Mouse (Mus musculus) heart, embryonic 13.5 days (tissue): ENCODE data around the gene Rbm34. TPM values are rescaled to one million over a fixed set of nuclear protein-coding genes. Genes with fewer than 3 reads are reported as not detected.

ENCODE experiments used
- ATAC-seq: fragments of 200-750 bp; cut with Nextera tagmentation; 2 replicates; pipeline ENCODE4 v1.8.0; 2017; ENCODE audit warnings: moderate TSS enrichment; ENCODE audit not compliant: insufficient number of reproducible peaks, low FRiP score, low TSS enrichment; ENCODE audit errors: extremely low read depth
- H3K27ac ChIP-seq: fragments of 300-500 bp; sonication (generic); replicated peaks from 2 replicates; pipeline ENCODE4 v1.5.1; 2015; ENCODE audit warnings: moderate library complexity, mild to moderate bottlenecking, inconsistent platforms
- H3K27me3 ChIP-seq: fragments of 300-500 bp; sonication (generic); replicated peaks from 2 replicates; pipeline ENCODE4 v1.6.1; 2015; ENCODE audit warnings: mild to moderate bottlenecking, inconsistent platforms
- H3K36me3 ChIP-seq: fragments of 300-500 bp; sonication (generic); 2 replicates; pipeline ENCODE4 v1.6.1; 2015; ENCODE audit warnings: mild to moderate bottlenecking, inconsistent platforms
- H3K4me1 ChIP-seq: fragments of 300-500 bp; sonication (generic); 2 replicates; pipeline ENCODE4 v1.6.1; 2015; ENCODE audit warnings: inconsistent platforms
- H3K4me2 ChIP-seq: fragments of 300-500 bp; sonication (generic); 2 replicates; pipeline ENCODE4 v1.6.1; 2015; ENCODE audit warnings: inconsistent platforms, mild to moderate bottlenecking, moderate library complexity
- H3K4me3 ChIP-seq: fragments of 300-500 bp; sonication (generic); 2 replicates; pipeline ENCODE4 v1.5.1; 2015; ENCODE audit warnings: moderate library complexity, mild to moderate bottlenecking, inconsistent platforms
- H3K9ac ChIP-seq: fragments of 300-500 bp; sonication (generic); 2 replicates; pipeline ENCODE4 v1.6.1; 2015; ENCODE audit warnings: inconsistent platforms, mild to moderate bottlenecking, moderate library complexity
- H3K9me3 ChIP-seq: fragments of 300-500 bp; sonication (generic); 2 replicates; pipeline ENCODE4 v1.6.1; 2016; ENCODE audit warnings: inconsistent platforms
- WGBS: fragments of 180-500 bp; shearing (Covaris S2); methylation state at CpG from one replicate; pipeline ENCODE4 v1.1.7; 2015; ENCODE audit warnings: mixed read lengths; 5-methylcytosine and 5-hydroxymethylcytosine counted together
- polyA plus RNA-seq: library from polyadenylated mRNA; unstranded; fragments of >200 nt; fragmentation: Nextera tagmentation; extraction: Ambion mirVana; gene quantifications from 2 replicates; pipeline ENCODE4 v1.2.1, GENCODE M21; 2015

Rbm34 gene
- polyA plus RNA-seq, 1 experiment from 2014 or later = 12.1 TPM

DNA sequence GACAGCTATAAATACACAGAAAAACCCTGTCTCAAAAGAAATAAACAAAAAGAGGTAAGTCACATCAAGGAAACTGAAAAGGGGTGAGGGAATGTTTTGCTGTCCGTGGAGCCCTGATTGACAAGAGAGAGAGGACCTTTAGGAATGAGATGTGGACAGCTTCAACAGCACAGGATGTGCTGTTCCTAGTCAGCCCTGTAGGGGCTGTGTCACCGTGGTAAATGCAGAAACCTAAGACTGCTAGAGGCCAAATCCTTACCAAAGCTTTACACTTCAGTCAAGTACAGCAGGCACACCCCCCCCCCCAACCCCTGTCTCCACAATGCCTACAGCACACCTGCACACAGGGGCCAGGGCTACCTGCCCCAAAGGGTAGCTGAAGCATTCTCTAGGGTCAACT is 39.2 kb downstream of the Rbm34 start:
- no peak overlapping the region for H3K27ac ChIP-seq
- WGBS = 29% methylated on average over 2 of the region's 2 CpGs
- no peaks in the 10 kb centered on the region for H3K9me3 ChIP-seq
- peaks cover 18% of the 10 kb centered on the region for H3K4me1 ChIP-seq
- no peak overlapping the region for H3K9ac ChIP-seq
- no peaks in the 10 kb centered on the region for H3K27me3 ChIP-seq
- no peak for ATAC-seq
- H3K4me2 ChIP-seq = no peak overlapping the region
- H3K36me3 ChIP-seq = peaks cover 85% of the 10 kb centered on the region
- no peak overlapping the region for H3K4me3 ChIP-seq

DNA sequence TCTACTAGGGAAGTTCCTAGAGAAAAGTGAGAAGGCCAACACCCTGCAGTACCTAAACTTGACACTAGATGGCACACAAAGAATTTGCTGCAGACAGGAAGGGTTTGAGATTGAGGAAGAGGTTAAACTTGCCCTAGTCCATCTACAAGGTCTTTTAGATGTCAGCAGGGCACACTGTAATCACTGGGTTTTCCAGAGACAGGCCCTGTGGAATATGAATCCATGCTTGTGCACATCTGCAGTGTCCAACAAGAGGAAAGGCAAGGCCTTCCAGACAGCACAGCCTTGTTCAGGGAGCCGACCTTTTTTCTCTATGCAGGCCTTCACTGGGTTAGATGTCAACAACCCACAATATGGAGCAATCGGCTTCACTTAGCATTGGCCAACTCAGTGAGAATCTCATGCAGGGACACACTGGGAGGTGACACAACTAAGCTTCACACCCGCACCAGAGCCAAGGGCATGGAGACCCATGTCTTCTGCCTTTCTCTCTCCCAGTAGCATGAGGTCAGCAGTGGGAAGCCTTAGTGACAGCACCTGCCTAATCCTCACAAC is 41.2 kb downstream of the Rbm34 start:
- no peaks in the 10 kb centered on the region for H3K9me3 ChIP-seq
- H3K4me2 ChIP-seq = no peak overlapping the region
- ATAC-seq = no peak
- no peak overlapping the region for H3K9ac ChIP-seq
- peaks cover 18% of the 10 kb centered on the region for H3K4me1 ChIP-seq
- H3K36me3 ChIP-seq = peaks cover 76% of the 10 kb centered on the region
- H3K4me3 ChIP-seq = no peak overlapping the region
- no peaks in the 10 kb centered on the region for H3K27me3 ChIP-seq
- WGBS = 70% methylated on average over 3 of the region's 3 CpGs
- H3K27ac ChIP-seq = peak overlapping the region; percentile 51

DNA sequence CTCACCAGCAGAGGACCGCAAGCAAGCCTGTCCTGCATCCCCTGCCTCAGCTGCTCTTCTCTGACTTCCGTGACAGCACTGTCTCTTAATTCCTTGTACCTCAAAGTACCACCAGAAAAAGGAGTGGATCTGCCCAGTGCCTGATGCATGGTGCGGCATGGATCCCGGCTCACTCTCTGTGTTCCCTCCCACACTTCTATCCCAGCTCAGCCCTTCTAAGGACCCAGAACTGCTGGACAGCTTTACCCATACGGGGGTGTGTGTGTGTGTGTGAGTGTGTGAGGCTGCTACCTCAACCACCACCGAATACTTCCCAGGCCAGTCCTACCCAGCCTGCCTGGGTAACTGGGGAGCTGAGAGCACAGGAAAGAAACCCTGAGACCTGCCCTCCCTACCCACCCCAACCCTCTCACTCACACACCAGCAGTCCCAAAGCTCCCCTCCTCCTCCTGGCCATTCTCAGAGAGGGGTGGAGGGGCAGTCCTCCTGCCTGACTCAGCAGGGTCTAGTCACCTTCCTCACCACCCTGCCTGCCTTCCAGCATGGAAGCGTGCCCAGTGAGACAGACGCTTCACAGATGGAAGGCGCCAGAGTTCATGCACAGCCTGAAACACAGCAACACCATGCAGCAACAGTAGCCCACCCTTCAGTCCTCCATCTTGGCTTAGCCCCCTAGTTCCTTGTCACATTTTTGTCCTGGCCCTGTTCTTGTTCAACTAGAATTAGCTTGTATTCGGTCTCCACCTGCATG is 41.9 kb downstream of the Rbm34 start:
- no peak; the same call in 1 of the 2 replicates for ATAC-seq
- no peak overlapping the region for H3K4me3 ChIP-seq
- peaks cover 72% of the 10 kb centered on the region for H3K36me3 ChIP-seq
- H3K4me1 ChIP-seq = peaks cover 18% of the 10 kb centered on the region
- no peaks in the 10 kb centered on the region for H3K27me3 ChIP-seq
- no peaks in the 10 kb centered on the region for H3K9me3 ChIP-seq
- 85% methylated on average over 10 of the region's 10 CpGs for WGBS
- peak overlapping the region; percentile 38 for H3K9ac ChIP-seq
- no peak overlapping the region for H3K27ac ChIP-seq
- H3K4me2 ChIP-seq = no peak overlapping the region

DNA sequence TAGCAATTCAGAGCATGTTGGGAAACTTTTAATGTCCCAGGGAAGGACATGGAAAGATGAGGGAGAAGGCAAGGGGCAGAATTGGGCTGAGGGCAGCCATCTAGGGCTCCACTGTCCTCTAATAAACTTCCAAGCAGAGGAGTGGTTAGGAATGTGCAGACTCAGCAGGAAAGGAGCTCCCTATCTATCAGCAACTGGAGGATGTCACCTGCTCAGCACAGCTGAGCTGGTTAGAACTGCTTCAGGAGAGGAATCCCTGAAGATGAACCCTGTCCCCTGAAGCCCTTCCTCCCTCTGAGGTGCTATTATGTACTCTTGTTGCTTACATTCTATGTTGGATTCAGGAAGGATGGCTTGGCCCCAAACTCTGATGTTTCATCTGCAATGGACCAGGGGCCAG is 42.8 kb downstream of the Rbm34 start:
- no peak for ATAC-seq
- peaks cover 18% of the 10 kb centered on the region for H3K4me1 ChIP-seq
- H3K27me3 ChIP-seq = no peaks in the 10 kb centered on the region
- peaks cover 66% of the 10 kb centered on the region for H3K36me3 ChIP-seq
- H3K9ac ChIP-seq = no peak overlapping the region
- no peaks in the 10 kb centered on the region for H3K9me3 ChIP-seq
- no peak overlapping the region for H3K4me2 ChIP-seq
- H3K4me3 ChIP-seq = no peak overlapping the region
- H3K27ac ChIP-seq = no peak overlapping the region

DNA sequence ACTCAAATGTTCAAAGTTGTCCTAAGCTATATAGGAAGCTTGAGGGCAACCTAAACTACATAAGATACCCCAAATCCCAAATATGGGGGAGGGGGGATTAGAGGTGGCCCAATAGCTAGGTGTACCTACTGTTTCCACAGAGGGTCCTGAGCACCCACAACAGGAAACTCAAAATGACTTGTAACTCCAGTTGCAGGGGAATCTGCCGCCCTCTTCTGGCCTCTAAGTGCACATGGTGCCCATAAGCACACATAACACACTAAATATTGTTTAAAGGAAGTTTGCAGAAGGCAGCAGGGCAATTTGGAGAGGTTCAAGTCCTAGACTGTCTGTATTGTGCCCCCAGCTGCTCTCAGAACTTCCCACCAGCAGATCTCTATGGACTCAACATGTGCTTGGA is 43.8 kb downstream of the Rbm34 start:
- H3K4me1 ChIP-seq = peaks cover 18% of the 10 kb centered on the region
- no peak overlapping the region for H3K9ac ChIP-seq
- H3K4me2 ChIP-seq = no peak overlapping the region
- no peaks in the 10 kb centered on the region for H3K27me3 ChIP-seq
- peaks cover 62% of the 10 kb centered on the region for H3K36me3 ChIP-seq
- H3K4me3 ChIP-seq = no peak overlapping the region
- no peak for ATAC-seq
- 60% methylated on average over 1 of the region's 1 CpGs for WGBS
- H3K27ac ChIP-seq = no peak overlapping the region
- H3K9me3 ChIP-seq = no peaks in the 10 kb centered on the region

DNA sequence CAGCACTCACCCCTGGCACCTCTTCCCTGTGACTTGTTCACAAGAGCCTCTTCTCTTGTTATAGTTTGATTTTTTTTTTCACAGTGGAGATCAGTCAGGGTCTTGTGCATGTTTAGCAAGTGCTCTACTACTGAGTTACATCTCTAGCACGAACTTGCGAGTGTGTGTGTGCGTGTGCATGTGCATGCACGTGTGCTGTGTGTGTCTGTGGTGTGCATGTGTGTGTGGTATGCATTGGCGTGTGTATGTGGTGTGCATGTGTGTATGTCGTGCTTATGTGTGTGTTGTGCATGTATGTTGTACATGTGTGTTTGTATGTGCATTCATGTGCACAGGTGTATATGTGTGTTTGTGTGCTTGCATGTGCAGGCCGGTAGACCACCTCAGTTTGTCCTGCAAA is 47.9 kb downstream of the Rbm34 start:
- H3K27ac ChIP-seq = no peak overlapping the region
- no peak overlapping the region for H3K4me3 ChIP-seq
- H3K4me2 ChIP-seq = no peak overlapping the region
- peaks cover 19% of the 10 kb centered on the region for H3K4me1 ChIP-seq
- H3K9ac ChIP-seq = no peak overlapping the region
- H3K27me3 ChIP-seq = no peaks in the 10 kb centered on the region
- H3K36me3 ChIP-seq = peaks cover 27% of the 10 kb centered on the region
- ATAC-seq = no peak
- 87% methylated on average over 7 of the region's 7 CpGs for WGBS
- H3K9me3 ChIP-seq = no peaks in the 10 kb centered on the region

DNA sequence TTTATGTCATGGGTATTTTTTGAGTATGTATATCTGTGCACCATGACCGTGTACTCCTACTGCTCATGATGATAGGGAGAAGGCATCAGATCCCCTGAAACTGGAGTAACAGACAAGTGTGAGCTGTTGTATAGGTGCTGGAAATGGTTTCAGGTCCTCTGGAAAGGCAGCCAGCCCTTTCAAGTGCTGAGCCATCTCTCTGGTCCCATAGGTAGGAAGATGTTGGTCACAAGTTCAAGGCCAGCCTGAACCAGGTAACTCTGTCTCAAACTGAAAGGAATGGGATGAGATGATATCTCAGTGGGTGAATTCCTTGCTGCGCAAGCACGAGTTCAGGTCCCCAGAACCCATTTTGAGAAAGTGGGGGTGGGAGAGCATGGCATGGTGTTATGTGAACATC is 49.4 kb downstream of the Rbm34 start:
- H3K27me3 ChIP-seq = no peaks in the 10 kb centered on the region
- H3K36me3 ChIP-seq = peaks cover 19% of the 10 kb centered on the region
- H3K9me3 ChIP-seq = no peaks in the 10 kb centered on the region
- H3K9ac ChIP-seq = no peak overlapping the region
- H3K27ac ChIP-seq = no peak overlapping the region
- 86% methylated on average over 3 of the region's 3 CpGs for WGBS
- no peak overlapping the region for H3K4me3 ChIP-seq
- H3K4me2 ChIP-seq = no peak overlapping the region
- no peak for ATAC-seq
- H3K4me1 ChIP-seq = peaks cover 31% of the 10 kb centered on the region

DNA sequence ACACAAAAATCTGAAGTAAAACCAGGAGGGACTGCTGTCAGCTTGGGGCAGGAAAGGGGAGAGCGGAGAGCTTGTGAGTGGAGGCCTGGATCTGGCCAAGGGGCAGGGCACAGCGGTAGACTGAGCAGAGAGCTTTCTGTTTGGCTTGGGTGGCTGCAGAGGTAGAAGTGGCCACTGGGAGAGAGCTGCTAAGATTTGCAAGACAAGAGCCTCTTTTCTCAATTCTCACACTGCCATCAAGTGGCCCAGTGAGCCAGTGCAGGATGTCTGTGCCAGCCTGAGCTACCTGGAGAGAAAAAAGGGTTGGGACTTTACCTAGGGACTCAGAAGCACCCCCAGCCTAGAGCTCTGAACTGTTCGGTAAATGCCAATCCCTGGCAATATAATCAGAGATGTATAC is 50.0 kb downstream of the Rbm34 start:
- H3K4me3 ChIP-seq = no peak overlapping the region
- H3K9me3 ChIP-seq = no peaks in the 10 kb centered on the region
- no peaks in the 10 kb centered on the region for H3K27me3 ChIP-seq
- H3K4me2 ChIP-seq = no peak overlapping the region
- no peak for ATAC-seq
- H3K27ac ChIP-seq = 0 out of 2 replicates have a peak overlapping the region, but pooled peaks have one; percentile 5
- H3K4me1 ChIP-seq = peaks cover 31% of the 10 kb centered on the region
- 20% methylated on average over 3 of the region's 3 CpGs for WGBS
- peak overlapping the region; percentile 62; the same call in 1 of the 2 replicates for H3K9ac ChIP-seq
- peaks cover 13% of the 10 kb centered on the region for H3K36me3 ChIP-seq

DNA sequence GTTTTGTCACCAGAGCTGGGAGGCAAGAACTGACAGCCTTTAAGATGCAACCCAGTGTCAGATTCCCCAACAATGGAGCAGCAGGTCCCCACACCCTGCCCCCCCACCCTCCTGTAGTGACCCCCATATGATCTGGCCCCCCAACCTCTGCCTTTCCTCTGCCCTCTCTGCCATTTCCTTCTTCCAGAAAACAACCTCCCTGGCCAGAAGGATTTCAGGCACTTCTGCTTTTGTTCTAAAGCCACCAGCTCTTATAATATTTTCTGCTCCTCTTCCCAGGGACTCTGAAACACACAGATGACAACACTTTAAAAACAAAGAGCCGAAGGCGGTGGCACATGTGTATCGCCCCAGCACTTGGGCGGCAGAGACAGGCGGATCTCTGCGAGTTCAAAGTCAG is 50.5 kb downstream of the Rbm34 start:
- H3K9me3 ChIP-seq = no peaks in the 10 kb centered on the region
- no peak overlapping the region for H3K4me2 ChIP-seq
- H3K4me1 ChIP-seq = peaks cover 32% of the 10 kb centered on the region
- H3K4me3 ChIP-seq = no peak overlapping the region
- no peaks in the 10 kb centered on the region for H3K27me3 ChIP-seq
- no peak for ATAC-seq
- H3K9ac ChIP-seq = peak overlapping the region; percentile 62; the same call in 1 of the 2 replicates
- 76% methylated on average over 6 of the region's 6 CpGs for WGBS
- 0 out of 2 replicates have a peak overlapping the region, but pooled peaks have one; percentile 5 for H3K27ac ChIP-seq
- H3K36me3 ChIP-seq = peaks cover 10% of the 10 kb centered on the region

DNA sequence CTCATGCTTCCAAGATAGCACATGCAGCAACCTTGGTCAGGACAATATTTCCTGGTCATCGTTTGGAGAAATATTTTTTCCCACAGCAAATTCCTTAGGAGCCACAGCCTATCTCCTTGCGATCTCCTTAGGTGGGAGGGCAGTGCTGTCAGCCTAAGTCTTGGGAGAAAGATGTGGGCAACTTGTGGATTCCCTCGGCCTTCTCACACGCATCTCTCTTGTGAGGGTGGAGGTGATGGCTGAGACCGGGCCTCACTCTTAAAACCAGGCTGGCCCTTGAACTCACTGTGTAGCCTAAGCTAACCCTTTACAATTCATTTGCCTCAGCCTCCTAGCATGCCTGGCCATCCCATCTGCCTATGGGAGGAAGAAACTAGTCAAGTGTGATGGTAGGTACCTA is 51.2 kb downstream of the Rbm34 start:
- WGBS = 71% methylated on average over 5 of the region's 5 CpGs
- ATAC-seq = no peak
- Histone ChIP-seq H3K27me3 (no peaks in the 10 kb centered on the region), H3K4me3 (no peak overlapping the region), H3K36me3 (peaks cover 9% of the 10 kb centered on the region), H3K9me3 (no peaks in the 10 kb centered on the region), H3K27ac (peak overlapping the region; percentile 66), H3K9ac (no peak overlapping the region), H3K4me2 (no peak overlapping the region), H3K4me1 (peaks cover 39% of the 10 kb centered on the region)

DNA sequence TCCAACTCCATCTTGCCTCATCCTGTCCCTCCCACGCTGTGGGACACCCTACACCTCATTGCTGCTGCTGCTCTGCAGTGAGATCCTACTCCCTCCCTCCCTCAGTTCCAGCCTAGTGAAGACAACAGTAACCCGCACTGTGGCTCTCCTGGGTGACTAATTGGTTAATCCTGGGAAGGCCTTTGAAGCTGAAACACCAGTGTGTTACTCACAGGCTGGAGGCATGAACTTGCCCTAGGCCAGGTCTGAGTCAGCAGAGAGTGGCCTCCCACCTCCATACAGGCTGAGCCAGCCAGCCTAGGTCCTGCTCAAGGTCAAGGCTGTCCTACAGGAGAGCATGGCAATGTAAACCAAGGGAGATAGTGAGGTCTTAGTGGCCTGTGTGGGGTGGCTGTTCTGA is 51.6 kb downstream of the Rbm34 start:
- no peak overlapping the region for H3K4me2 ChIP-seq
- no peaks in the 10 kb centered on the region for H3K9me3 ChIP-seq
- peaks cover 43% of the 10 kb centered on the region for H3K4me1 ChIP-seq
- H3K4me3 ChIP-seq = no peak overlapping the region
- H3K27ac ChIP-seq = peak overlapping the region; percentile 66
- ATAC-seq = no peak
- H3K9ac ChIP-seq = 0 out of 2 replicates have a peak overlapping the region, but pooled peaks have one; percentile 25
- WGBS = 60% methylated on average over 2 of the region's 2 CpGs
- H3K27me3 ChIP-seq = no peaks in the 10 kb centered on the region
- H3K36me3 ChIP-seq = peaks cover 9% of the 10 kb centered on the region

DNA sequence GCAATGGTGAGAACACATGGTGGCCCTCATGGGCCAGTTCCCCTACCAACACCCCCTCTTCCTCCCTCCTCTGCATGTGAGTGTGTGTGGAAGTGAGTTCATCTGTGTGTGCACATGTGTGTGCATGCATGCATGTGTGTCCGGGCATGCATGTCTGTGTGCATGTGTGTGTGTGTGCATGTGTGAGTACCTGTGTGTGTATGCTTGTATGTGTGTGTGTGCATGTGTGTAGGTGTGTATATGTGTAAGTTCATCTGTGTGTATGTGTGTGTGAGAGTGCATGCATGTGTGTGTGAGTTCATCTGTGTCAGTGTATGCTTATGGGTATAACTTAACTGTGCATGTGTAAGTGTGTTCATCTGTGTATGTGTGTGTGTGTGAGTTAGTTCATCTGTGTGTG is 52.5 kb downstream of the Rbm34 start:
- H3K36me3 ChIP-seq = peaks cover 9% of the 10 kb centered on the region
- peaks cover 51% of the 10 kb centered on the region for H3K4me1 ChIP-seq
- H3K4me2 ChIP-seq = no peak overlapping the region
- WGBS = 88% methylated on average over 1 of the region's 1 CpGs
- no peak overlapping the region for H3K4me3 ChIP-seq
- H3K9ac ChIP-seq = no peak overlapping the region
- H3K27ac ChIP-seq = no peak overlapping the region
- no peak for ATAC-seq
- H3K27me3 ChIP-seq = no peaks in the 10 kb centered on the region
- H3K9me3 ChIP-seq = no peaks in the 10 kb centered on the region
